Mouse (Mus musculus): ENCODE data around the gene Gdf15. TPM values are rescaled to one million over a fixed set of nuclear protein-coding genes. Genes with fewer than 3 reads are reported as not detected.

Gdf15 gene
- total and polyA plus RNA-seq, 3 experiments, result 0.15 to 0.63 TPM; not detected in 1

GRCm38 (mm10) chr8:70677451-70678080 is 45.3 kb upstream of the Gdf15 start (continued):
- no peak for TF ChIP-seq USF2 (IDR thresholded peaks at IDR 0.05; ENCODE audit: borderline replicate concordance in 1 of 2, insufficient read depth in 1 of 2, low read depth in 1 of 2, low read length in 2 of 2)
- no peak for TF ChIP-seq EP300 (IDR thresholded peaks at IDR 0.05; ENCODE audit: low read depth in 1 of 2, low read length in 2 of 2)
- TF ChIP-seq ETS1 (IDR thresholded peaks at IDR 0.05; ENCODE audit: low read depth, low read length), result no peak
- TF ChIP-seq CHD2 (IDR thresholded peaks at IDR 0.05; ENCODE audit: low read length), result no peak

DNA sequence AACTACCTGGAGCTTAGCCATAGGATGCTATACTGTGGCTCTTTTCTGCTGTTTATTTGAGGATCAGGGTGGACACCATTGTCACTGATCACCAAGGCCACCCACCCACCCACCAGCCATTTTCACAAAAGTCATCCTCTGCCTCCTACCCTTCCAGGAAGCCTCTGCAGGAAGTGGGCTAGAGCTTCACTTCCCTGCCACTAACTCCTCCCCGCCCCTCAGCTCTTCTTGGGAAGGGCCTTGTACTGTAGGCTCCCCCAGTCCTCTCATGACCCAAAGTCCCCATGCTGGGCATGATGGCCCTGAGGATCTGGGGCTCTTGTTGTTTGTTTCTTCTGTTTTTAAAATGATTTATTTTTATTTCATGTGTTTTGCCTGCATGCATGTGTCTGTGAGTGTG is 43.1 kb upstream of the Gdf15 start:
- peak; percentile 29 for DNase-seq (ENCODE audit: low read depth, low spot score)
- Histone ChIP-seq H3K27ac (ENCODE audit: control insufficient read depth, low read depth, low read length) (no peak overlapping the region; the same call in 1 of the 2 replicates), H3K27me3 (ENCODE audit: control insufficient read depth in 1 of 2, insufficient read depth in 2 of 2, low read length in 2 of 2) (no peaks in the 10 kb centered on the region), H3K36me3 (ENCODE audit: control insufficient read depth in 1 of 2, insufficient read depth in 2 of 2, low read length in 2 of 2) (peaks cover 0 to 20% of the 10 kb centered on the region in 2 experiments; a peak in 2 of 4 replicates), H3K9me3 (replicated peaks; ENCODE audit: insufficient read depth, low read length) (no peaks in the 10 kb centered on the region), H3K4me3 (ENCODE audit: control insufficient read depth in 1 of 2, insufficient read depth in 1 of 2, low read depth in 2 of 2, low read length in 2 of 2) (no peak overlapping the region), H3K9ac (ENCODE audit: control insufficient read depth, low read depth, low read length, poor library complexity, severe bottlenecking) (no peak overlapping the region), H3K4me1 (ENCODE audit: control insufficient read depth in 1 of 2, insufficient read depth in 2 of 2, low read length in 2 of 2) (peaks cover 5 to 21% of the 10 kb centered on the region in 2 experiments; a peak in 3 of 4 replicates), H3K79me2 (ENCODE audit: control insufficient read depth, insufficient read depth, low read length, poor library complexity) (peaks cover 22% of the 10 kb centered on the region)
- TF ChIP-seq USF1 (IDR thresholded peaks at IDR 0.05; ENCODE audit: low read depth, low read length), result no peak
- no peak for TF ChIP-seq NELFE (IDR thresholded peaks at IDR 0.05; ENCODE audit: low read depth, low read length)
- TF ChIP-seq NRF1 (IDR thresholded peaks at IDR 0.05; ENCODE audit: insufficient read depth, low read depth, low read length, poor library complexity, severe bottlenecking), result no peak
- TF ChIP-seq POLR2A (IDR thresholded peaks at IDR 0.05; ENCODE audit: control insufficient read depth in 1 of 2, insufficient read depth in 1 of 2, low read depth in 1 of 2, low read length in 2 of 2, poor library complexity in 1 of 2), result no peak
- no peak for TF ChIP-seq MEF2A (IDR thresholded peaks at IDR 0.05; ENCODE audit: extremely low read depth, insufficient replicate concordance, low read depth, low read length, poor library complexity, severe bottlenecking)
- no peak for TF ChIP-seq JUND (IDR thresholded peaks at IDR 0.05; ENCODE audit: low read depth, low read length)
- TF ChIP-seq MAX (IDR thresholded peaks at IDR 0.05; ENCODE audit: low read length), result no peak
- no peak for TF ChIP-seq TAL1 (IDR thresholded peaks at IDR 0.05; ENCODE audit: low read length)
- no peak for TF ChIP-seq ZNF384 (IDR thresholded peaks at IDR 0.05; ENCODE audit: low read depth, low read length)
- TF ChIP-seq ZC3H11A (IDR thresholded peaks at IDR 0.05; ENCODE audit: low read depth, low read length), result no peak

DNA sequence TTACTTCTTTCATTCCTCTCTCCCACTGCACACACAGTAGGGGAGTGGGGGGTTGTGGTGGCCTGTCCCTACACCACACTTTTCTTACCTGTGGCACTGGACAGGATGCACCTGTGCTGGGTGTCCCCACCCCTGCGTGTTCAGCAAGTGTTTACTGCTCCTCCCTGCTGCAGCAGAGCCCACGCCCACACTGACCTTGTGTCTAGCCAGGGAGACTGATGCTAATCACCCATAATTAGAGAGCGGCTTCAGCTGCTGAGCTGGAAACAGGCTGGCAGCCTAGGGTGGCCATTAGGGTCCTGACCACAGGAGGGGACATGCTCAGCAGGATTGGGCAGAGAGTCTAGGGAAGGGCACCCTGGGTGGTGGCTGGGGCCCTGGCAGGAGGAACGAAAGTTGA is 42.5 kb upstream of the Gdf15 start:
- Histone ChIP-seq H3K4me1 (ENCODE audit: control insufficient read depth in 1 of 2, insufficient read depth in 2 of 2, low read length in 2 of 2) (peaks cover 5 to 21% of the 10 kb centered on the region in 2 experiments; a peak in 3 of 4 replicates), H3K4me3 (ENCODE audit: control insufficient read depth in 1 of 2, insufficient read depth in 1 of 2, low read depth in 2 of 2, low read length in 2 of 2) (no peak overlapping the region), H3K9ac (ENCODE audit: control insufficient read depth, low read depth, low read length, poor library complexity, severe bottlenecking) (peak overlapping the region; percentile 84), H3K79me2 (ENCODE audit: control insufficient read depth, insufficient read depth, low read length, poor library complexity) (peaks cover 22% of the 10 kb centered on the region), H3K36me3 (ENCODE audit: control insufficient read depth in 1 of 2, insufficient read depth in 2 of 2, low read length in 2 of 2) (peaks cover 0 to 20% of the 10 kb centered on the region in 2 experiments; a peak in 2 of 4 replicates), H3K27me3 (ENCODE audit: control insufficient read depth in 1 of 2, insufficient read depth in 2 of 2, low read length in 2 of 2) (no peaks in the 10 kb centered on the region), H3K9me3 (replicated peaks; ENCODE audit: insufficient read depth, low read length) (no peaks in the 10 kb centered on the region), H3K27ac (ENCODE audit: control insufficient read depth, low read depth, low read length) (peak overlapping the region; percentile 89)
- no peak for TF ChIP-seq ZMIZ1 (IDR thresholded peaks at IDR 0.05; ENCODE audit: low read depth, low read length)
- no peak for TF ChIP-seq POLR2A (IDR thresholded peaks at IDR 0.05; ENCODE audit: control insufficient read depth in 1 of 2, insufficient read depth in 1 of 2, low read depth in 1 of 2, low read length in 2 of 2, poor library complexity in 1 of 2)
- TF ChIP-seq GATA1 (IDR thresholded peaks at IDR 0.05; ENCODE audit: low read depth, low read length), result no peak
- no peak for TF ChIP-seq MAX (IDR thresholded peaks at IDR 0.05; ENCODE audit: low read length)
- no peak for TF ChIP-seq POLR2AphosphoS2 (IDR thresholded peaks at IDR 0.05; ENCODE audit: low read length)
- TF ChIP-seq KAT2A (conservative IDR thresholded peaks at IDR 0.05; ENCODE audit: low read depth, low read length), result no peak
- no peak for TF ChIP-seq ZNF384 (IDR thresholded peaks at IDR 0.05; ENCODE audit: low read depth, low read length)
- TF ChIP-seq USF1 (IDR thresholded peaks at IDR 0.05; ENCODE audit: low read depth, low read length), result no peak
- no peak for TF ChIP-seq SIN3A (IDR thresholded peaks at IDR 0.05; ENCODE audit: low read length)
- DNase-seq (ENCODE audit: low read depth, low spot score), result peak; percentile 27

Measured in MEL (cell line).